Mouse (Mus musculus) E14TG2a.4 (cell line): Measurements from ENCODE around the gene Borcs6.

Experiments
- CTCF ChIP-seq: conservative IDR thresholded peaks from 2 replicates; pipeline ENCODE4 v1.5.1; 2014; ENCODE audit warnings: low read length
- NANOG ChIP-seq: IDR thresholded peaks from 2 replicates; pipeline ENCODE4 v1.6.1; 2014; ENCODE audit warnings: borderline replicate concordance, low read length, mixed read lengths
- POU5F1 ChIP-seq: IDR thresholded peaks from 2 replicates; pipeline ENCODE4 v1.6.1; 2014; ENCODE audit warnings: low read length, borderline replicate concordance

DNA sequence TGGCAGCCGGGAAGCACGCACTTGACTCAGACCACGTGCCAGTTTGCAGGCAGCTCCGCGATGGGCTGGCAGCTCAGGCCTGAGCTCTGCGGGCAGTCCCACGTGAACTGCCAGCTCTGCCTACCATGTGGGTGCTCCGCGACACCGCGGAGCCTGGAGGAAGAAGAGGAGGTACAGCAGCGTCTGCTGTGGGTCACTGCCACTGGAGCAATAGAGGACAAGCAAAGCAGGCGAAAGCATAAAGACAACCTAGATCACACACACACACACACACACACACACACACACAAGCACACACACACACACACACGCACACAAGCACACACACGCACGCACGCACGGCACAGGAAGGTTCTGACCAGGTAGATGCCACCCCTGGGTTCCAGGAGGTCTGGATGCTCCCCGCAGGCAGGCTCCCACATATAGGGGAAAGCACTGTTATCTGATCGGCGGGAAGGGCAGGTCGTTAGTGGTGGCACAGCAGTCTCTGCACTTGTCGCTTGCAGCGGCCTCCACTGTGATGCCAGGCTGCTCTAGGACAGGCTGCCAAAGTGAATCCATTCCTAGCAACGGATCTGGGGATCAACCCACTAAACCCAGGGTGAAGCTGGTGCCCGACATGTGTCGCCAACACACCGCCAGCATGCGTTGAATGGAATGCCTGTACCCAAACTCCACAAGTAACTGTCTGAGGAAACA, 6.8 kb downstream of the Borcs6 start:
- TF ChIP-seq CTCF, result no peak
- no peak for TF ChIP-seq NANOG
- TF ChIP-seq POU5F1, result no peak
